Mouse (Mus musculus): ENCODE results near the gene Qrfp.

DNA sequence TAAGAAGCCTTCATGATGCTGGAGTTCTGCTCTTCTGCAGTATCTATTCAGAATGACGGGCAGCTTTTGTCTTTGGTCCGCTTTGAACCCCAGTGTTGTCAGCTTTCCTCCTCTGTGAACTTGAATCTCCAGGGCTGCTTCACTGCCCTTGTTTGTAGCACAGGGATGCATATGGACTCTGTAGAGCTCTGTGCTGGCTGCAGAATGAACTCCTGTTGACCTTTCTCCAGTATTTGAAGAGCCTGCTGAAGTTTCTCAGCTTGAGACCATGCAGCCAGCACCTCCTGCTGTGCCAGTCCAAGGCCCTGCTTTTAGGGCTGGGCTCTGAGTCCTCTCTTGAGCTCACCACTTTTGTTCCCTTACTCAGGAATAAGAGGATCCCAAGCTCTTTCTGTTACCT lies 47.5 kb downstream of the Qrfp start:
- no peak for TF ChIP-seq GATA1 (IDR thresholded peaks at IDR 0.05; ENCODE audit: borderline replicate concordance, low read length)
- TF ChIP-seq FLI1 (IDR thresholded peaks at IDR 0.05; ENCODE audit: low read length): no peak
